Mouse (Mus musculus) embryo, embryonic 9.5 days (tissue): ENCODE measurements around the gene Kif5a.

Experiments
- DNase-seq: peaks from one replicate; pipeline ENCODE4 v3.0.0-alpha.2; 2017; ENCODE audit errors: extremely low spot score

Gene Kif5a

GRCm38 (mm10) chr10:127177235-127177634 is 85.9 kb downstream of the Kif5a start:
- no peak for DNase-seq

- no peak for DNase-seq
Measured at GRCm38 (mm10) chr10:127176756-127177155, 86.4 kb downstream of the Kif5a start.

- no peak for DNase-seq
Measured at GRCm38 (mm10) chr10:127176228-127176627, 86.9 kb downstream of the Kif5a start.
